Mouse (Mus musculus): Measurements from ENCODE around the gene Gm29609. TPM values are rescaled to one million over a fixed set of nuclear protein-coding genes. Genes with fewer than 3 reads are reported as not detected.

The Gm29609 gene
- 1.1 and 1.8 TPM in 2 replicates for polyA plus RNA-seq (2014; fragmentation: Nextera tagmentation; extraction: Ambion mirVana)

DNA sequence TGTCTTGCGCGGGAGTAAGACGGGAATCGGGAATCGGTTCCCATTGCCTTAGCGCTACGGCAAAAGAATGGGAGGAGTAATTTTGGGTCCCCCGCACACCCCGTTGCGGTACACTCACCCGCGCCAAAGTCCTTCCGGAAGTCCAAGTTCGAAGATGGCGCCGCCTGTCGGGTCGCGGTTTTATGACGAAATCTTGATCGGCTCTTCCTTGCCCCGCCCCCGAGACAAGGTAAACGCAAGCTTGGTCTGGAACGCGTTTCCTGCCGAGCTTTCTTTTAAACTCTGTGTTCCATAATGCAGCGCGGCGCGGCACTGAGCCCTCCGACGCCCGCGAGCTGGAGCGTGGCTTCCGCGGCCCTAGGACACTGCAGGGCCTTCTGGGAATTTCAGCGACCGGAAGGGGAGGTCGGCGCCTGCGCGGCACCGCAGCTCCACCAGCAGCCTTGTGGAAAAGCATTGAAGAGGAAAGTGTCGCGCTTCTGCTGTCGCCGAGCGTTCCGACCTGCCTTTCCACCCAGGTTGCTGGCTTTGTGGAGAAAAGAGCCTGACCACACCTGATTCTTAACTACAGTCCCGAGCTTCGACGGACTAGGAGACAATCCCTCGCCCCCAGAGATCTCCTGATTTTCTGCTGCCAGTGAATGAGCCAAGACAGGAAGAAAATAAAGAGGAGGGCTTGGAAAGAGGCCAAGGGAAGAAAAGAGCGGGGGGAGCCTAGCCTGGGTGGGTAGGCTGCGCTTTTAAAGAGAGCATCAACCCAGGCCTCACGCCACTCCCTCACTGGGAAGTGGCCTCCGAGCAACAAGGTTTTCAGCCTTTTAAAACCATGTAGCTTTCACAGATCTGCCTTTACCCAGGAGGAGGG, at the start of gene Gm29609, which contains the start of gene Gtf3c2:
TSS of gene Gm29609 (minus strand) at position 146 of the 865 bp plus-strand sequence.
TSS of gene Gtf3c2 (minus strand) at position 379 of the 865 bp plus-strand sequence.
- Histone ChIP-seq H3K4me2 (ENCODE audit: low read depth, severe bottlenecking) (peak within 1 kb of the TSS; percentile 69), H3K4me3 (ENCODE audit: low read depth, low read length) (peak within 1 kb of the TSS; percentile 94), H3K36me3 (ENCODE audit: control insufficient read depth, insufficient read depth, low read length) (no peaks in the 10 kb centered on the region), H3K27ac (replicated peaks; ENCODE audit: low read depth, low read length) (peak within 1 kb of the TSS; percentile 96), H3K27me3 (ENCODE audit: control insufficient read depth, insufficient read depth, low read length) (no peaks in the 10 kb centered on the region), H3K9ac (ENCODE audit: low read length) (peak within 1 kb of the TSS; percentile 75), H3K4me1 (ENCODE audit: control insufficient read depth, insufficient read depth, low read length) (no peaks in the 10 kb centered on the region), H3K9me3 (ENCODE audit: control insufficient read depth, low read length) (no peaks in the 10 kb centered on the region)
- ATAC-seq (ENCODE audit: insufficient number of reproducible peaks, low FRiP score, low TSS enrichment, low read depth), result peak; percentile 94
- peak; percentile 95 for DNase-seq (ENCODE audit: low spot score)
- WGBS, result under 1% methylated on average over 59 of the region's 59 CpGs

DNA sequence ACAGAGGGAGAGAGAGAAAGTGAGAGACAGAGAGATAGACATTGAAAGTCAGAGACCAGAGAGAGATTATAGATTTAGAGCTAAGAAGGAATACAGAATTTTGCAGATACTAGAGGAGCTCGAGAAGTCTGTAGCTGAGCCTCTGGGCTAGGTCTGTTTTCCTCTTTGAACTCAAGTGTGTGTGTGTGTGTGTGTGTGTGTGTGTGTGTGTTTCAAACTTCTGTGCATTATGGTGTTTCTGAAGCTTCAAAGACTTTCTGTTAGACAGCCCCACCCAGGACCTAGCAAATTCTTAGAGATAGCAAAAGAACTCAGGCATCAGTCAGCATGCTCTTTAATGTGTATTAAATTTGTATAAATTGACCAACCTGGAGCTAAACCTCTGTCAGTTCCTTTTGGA, 46.9 kb upstream of the Gm29609 start:
- no peak overlapping the region for H3K4me3 ChIP-seq (ENCODE audit: low read depth, low read length)
- 73% methylated on average over 1 of the region's 1 CpGs for WGBS
- H3K27me3 ChIP-seq (ENCODE audit: control insufficient read depth, insufficient read depth, low read length), result no peaks in the 10 kb centered on the region
- no peaks in the 10 kb centered on the region for H3K4me1 ChIP-seq (ENCODE audit: control insufficient read depth, insufficient read depth, low read length)
- H3K4me2 ChIP-seq (ENCODE audit: low read depth, severe bottlenecking), result no peak overlapping the region
- ATAC-seq (ENCODE audit: insufficient number of reproducible peaks, low FRiP score, low TSS enrichment, low read depth) (no peak), DNase-seq (ENCODE audit: low spot score) (no peak)
- no peak overlapping the region for H3K9ac ChIP-seq (ENCODE audit: low read length)
- H3K9me3 ChIP-seq (ENCODE audit: control insufficient read depth, low read length), result no peaks in the 10 kb centered on the region
- no peaks in the 10 kb centered on the region for H3K36me3 ChIP-seq (ENCODE audit: control insufficient read depth, insufficient read depth, low read length)
- no peak overlapping the region for H3K27ac ChIP-seq (replicated peaks; ENCODE audit: low read depth, low read length)

DNA sequence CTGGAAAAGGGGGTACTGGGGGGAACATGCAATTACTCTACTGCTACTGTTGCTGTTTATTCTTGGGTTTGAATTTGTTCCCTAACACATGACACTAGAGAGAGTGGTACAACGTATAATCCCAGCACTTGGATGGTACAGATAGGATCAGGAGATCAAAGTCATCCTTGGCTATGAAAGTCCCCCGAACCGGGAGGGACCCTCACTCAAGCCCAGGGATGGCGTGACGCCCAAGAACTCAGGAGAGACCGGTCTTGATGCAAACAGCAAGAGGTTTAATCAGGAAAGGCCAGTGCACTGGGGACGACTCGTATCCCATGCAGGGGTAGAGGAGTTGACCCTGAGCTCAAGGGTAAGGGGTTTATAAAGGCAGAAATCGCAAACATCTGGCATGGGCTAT, 43.0 kb upstream of the Gm29609 start:
- no peak overlapping the region for H3K9ac ChIP-seq (ENCODE audit: low read length)
- H3K4me2 ChIP-seq (ENCODE audit: low read depth, severe bottlenecking), result no peak overlapping the region
- WGBS, result 90% methylated on average over 9 of the region's 9 CpGs
- H3K4me1 ChIP-seq (ENCODE audit: control insufficient read depth, insufficient read depth, low read length), result 0 out of 2 replicates have a peak, but pooled peaks cover 3% of the 10 kb centered on the region
- ATAC-seq (ENCODE audit: insufficient number of reproducible peaks, low FRiP score, low TSS enrichment, low read depth) (no peak), DNase-seq (ENCODE audit: low spot score) (no peak)
- H3K4me3 ChIP-seq (ENCODE audit: low read depth, low read length), result no peak overlapping the region
- no peaks in the 10 kb centered on the region for H3K27me3 ChIP-seq (ENCODE audit: control insufficient read depth, insufficient read depth, low read length)
- H3K27ac ChIP-seq (replicated peaks; ENCODE audit: low read depth, low read length), result no peak overlapping the region
- no peaks in the 10 kb centered on the region for H3K9me3 ChIP-seq (ENCODE audit: control insufficient read depth, low read length)
- H3K36me3 ChIP-seq (ENCODE audit: control insufficient read depth, insufficient read depth, low read length), result no peaks in the 10 kb centered on the region

DNA sequence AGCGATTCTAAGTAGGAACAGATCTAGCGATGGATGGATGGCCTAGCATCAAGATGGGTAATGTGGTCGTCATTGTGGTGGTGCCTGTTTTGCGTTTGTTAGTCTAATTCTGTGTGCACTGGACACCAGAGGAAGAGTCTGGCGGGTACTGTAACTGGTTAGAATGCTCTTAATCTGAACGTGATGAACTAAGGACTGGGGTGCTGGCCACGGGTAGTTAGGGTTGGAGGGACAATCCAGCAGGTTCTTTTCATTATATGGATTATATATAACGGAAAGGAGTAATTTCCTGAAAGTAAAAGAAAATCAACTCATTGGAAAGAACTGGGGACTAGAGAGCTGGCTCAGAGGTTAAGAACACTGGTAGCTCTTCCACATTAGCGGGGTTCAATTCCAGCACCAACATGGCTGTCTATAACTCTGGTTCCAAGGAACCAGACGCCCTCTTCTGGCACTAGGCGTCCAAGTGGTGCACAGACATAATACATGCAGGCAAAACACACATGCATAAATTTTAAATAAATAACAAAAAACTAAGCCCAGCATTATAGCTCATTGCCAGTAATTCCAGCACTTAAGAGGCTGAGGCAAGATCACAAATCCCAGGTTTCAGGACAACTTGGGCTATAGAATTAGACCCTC, 41.7 kb upstream of the Gm29609 start:
- 0 out of 2 replicates have a peak, but pooled peaks cover 2% of the 10 kb centered on the region for H3K36me3 ChIP-seq (ENCODE audit: control insufficient read depth, insufficient read depth, low read length)
- peak; percentile 66 for DNase-seq (ENCODE audit: low spot score)
- WGBS, result 12% methylated on average over 11 of the region's 11 CpGs
- peak overlapping the region; percentile 93 for H3K9ac ChIP-seq (ENCODE audit: low read length)
- H3K27me3 ChIP-seq (ENCODE audit: control insufficient read depth, insufficient read depth, low read length), result no peaks in the 10 kb centered on the region
- no peaks in the 10 kb centered on the region for H3K9me3 ChIP-seq (ENCODE audit: control insufficient read depth, low read length)
- H3K4me1 ChIP-seq (ENCODE audit: control insufficient read depth, insufficient read depth, low read length), result 0 out of 2 replicates have a peak, but pooled peaks cover 3% of the 10 kb centered on the region
- peak overlapping the region; percentile 85 for H3K27ac ChIP-seq (replicated peaks; ENCODE audit: low read depth, low read length)
- ATAC-seq (ENCODE audit: insufficient number of reproducible peaks, low FRiP score, low TSS enrichment, low read depth), result no peak
- peak overlapping the region; percentile 82 for H3K4me2 ChIP-seq (ENCODE audit: low read depth, severe bottlenecking)
- peak overlapping the region; percentile 98 for H3K4me3 ChIP-seq (ENCODE audit: low read depth, low read length)

DNA sequence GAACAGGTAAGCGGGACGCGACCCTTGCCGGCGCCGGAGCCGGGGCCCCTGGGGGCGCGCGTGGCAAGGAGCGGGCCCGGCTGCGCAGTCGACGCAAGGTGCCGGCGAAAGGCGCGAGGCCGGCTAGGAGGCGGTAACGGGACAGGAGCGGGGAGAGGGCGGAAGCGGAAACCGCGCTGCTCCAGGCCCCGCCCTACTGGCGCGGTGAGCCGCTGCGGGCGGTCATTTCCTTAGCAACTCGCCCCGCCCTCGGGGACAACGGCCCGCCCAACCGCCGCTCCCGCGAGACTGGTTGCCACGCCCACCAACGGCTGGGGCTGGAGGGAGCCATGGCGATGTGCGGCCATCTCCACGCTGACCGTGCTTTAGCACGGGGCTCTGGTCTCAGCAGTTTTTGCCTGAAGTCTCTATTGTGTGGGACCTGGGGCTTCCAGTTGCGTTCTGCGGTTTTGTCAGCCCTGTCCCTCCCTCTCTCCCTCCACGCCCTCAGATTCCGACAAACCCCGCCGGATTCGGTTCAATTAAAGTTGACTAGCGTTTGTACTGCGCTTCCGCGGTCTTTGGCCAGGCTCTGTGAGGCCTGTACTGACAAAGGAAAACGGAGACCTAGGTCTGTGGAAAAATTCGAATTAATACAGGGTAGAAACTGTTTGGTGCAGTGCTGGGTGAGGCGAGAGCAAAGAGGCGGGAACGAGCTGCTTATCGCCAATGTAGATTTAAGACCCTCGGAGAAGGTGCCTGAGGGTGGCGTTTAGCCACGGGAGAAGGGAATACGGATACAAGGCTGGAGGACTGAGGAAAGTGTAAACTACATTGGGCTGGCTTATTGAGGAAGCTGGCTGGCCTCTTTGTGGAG, 41.0 kb upstream of the Gm29609 start, which contains the start of gene Ppm1g:
TSS of gene Ppm1g (minus strand) at position 240 of the 856 bp plus-strand sequence.
- Histone ChIP-seq H3K4me3 (ENCODE audit: low read depth, low read length) (peak within 1 kb of the TSS; percentile 98), H3K27me3 (ENCODE audit: control insufficient read depth, insufficient read depth, low read length) (no peaks in the 10 kb centered on the region), H3K36me3 (ENCODE audit: control insufficient read depth, insufficient read depth, low read length) (0 out of 2 replicates have a peak, but pooled peaks cover 2% of the 10 kb centered on the region), H3K27ac (replicated peaks; ENCODE audit: low read depth, low read length) (peak within 1 kb of the TSS; percentile 85), H3K4me2 (ENCODE audit: low read depth, severe bottlenecking) (peak within 1 kb of the TSS; percentile 82), H3K9me3 (ENCODE audit: control insufficient read depth, low read length) (no peaks in the 10 kb centered on the region), H3K4me1 (ENCODE audit: control insufficient read depth, insufficient read depth, low read length) (0 out of 2 replicates have a peak, but pooled peaks cover 3% of the 10 kb centered on the region), H3K9ac (ENCODE audit: low read length) (peak within 1 kb of the TSS; percentile 93)
- DNase-seq (ENCODE audit: low spot score), result peak; percentile 99
- peak; percentile 95 for ATAC-seq (ENCODE audit: insufficient number of reproducible peaks, low FRiP score, low TSS enrichment, low read depth)
- WGBS, result under 1% methylated on average over 65 of the region's 70 CpGs

DNA sequence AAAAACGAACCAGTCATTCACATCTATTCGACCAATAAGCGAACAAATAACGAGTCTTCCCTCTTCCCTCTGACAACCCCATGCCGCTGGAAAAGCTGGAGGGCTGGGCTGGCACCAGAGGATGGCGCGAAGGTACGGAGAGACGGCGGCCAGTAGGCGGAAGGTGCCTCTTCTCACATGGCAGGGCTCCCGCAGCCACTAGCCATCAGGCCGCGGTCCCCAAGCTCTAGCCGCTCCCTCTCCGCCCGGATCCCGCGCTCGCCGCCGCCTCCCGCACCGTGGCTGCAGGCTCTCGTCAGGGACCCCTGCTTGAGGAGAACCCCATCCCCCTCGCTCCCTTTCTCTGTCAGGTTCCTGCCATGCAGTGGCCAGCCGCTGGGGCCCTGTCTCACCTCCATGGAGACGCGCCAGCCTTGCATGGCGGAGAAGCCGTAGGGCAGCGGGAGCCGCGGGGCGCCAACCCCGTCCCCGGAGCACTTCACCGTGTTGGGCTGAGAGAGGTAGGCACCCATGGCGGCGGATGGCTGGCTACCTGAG, 40.3 kb upstream of the Gm29609 start:
- peak overlapping the region; percentile 85 for H3K27ac ChIP-seq (replicated peaks; ENCODE audit: low read depth, low read length)
- under 1% methylated on average over 40 of the region's 40 CpGs for WGBS
- H3K4me2 ChIP-seq (ENCODE audit: low read depth, severe bottlenecking), result peak overlapping the region; percentile 82
- 0 out of 2 replicates have a peak, but pooled peaks cover 2% of the 10 kb centered on the region for H3K36me3 ChIP-seq (ENCODE audit: control insufficient read depth, insufficient read depth, low read length)
- H3K4me1 ChIP-seq (ENCODE audit: control insufficient read depth, insufficient read depth, low read length), result 0 out of 2 replicates have a peak, but pooled peaks cover 3% of the 10 kb centered on the region
- peak overlapping the region; percentile 93 for H3K9ac ChIP-seq (ENCODE audit: low read length)
- H3K4me3 ChIP-seq (ENCODE audit: low read depth, low read length), result peak overlapping the region; percentile 98
- no peaks in the 10 kb centered on the region for H3K27me3 ChIP-seq (ENCODE audit: control insufficient read depth, insufficient read depth, low read length)
- peak; percentile 78 for ATAC-seq (ENCODE audit: insufficient number of reproducible peaks, low FRiP score, low TSS enrichment, low read depth)
- DNase-seq (ENCODE audit: low spot score), result peak; percentile 72
- no peaks in the 10 kb centered on the region for H3K9me3 ChIP-seq (ENCODE audit: control insufficient read depth, low read length)

DNA sequence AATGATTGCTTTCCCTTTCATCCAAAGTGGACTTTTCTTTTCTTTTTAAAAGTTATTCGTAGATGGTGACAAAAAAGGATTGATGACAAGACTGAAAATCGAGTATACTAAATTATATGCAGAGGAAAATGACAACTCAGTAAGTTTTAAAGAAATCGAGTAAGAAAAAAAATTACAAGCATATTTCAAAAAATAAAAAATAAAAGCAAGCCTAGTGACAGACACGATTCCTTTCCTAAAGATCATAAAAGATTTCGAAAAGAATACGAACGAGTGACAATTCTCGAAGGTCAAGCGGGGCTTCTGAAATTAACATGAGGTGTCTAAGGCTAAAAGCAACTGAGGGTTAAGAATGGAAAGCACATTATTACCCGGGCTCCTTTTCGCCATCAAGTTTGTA, 39.8 kb upstream of the Gm29609 start:
- H3K9me3 ChIP-seq (ENCODE audit: control insufficient read depth, low read length), result no peaks in the 10 kb centered on the region
- H3K4me2 ChIP-seq (ENCODE audit: low read depth, severe bottlenecking), result peak overlapping the region; percentile 82
- H3K4me1 ChIP-seq (ENCODE audit: control insufficient read depth, insufficient read depth, low read length), result 0 out of 2 replicates have a peak, but pooled peaks cover 3% of the 10 kb centered on the region
- 2% methylated on average over 11 of the region's 11 CpGs for WGBS
- no peak overlapping the region; the same call in 1 of the 2 replicates for H3K27ac ChIP-seq (replicated peaks; ENCODE audit: low read depth, low read length)
- peak overlapping the region; percentile 93 for H3K9ac ChIP-seq (ENCODE audit: low read length)
- no peak for DNase-seq (ENCODE audit: low spot score)
- 0 out of 2 replicates have a peak, but pooled peaks cover 2% of the 10 kb centered on the region for H3K36me3 ChIP-seq (ENCODE audit: control insufficient read depth, insufficient read depth, low read length)
- peak overlapping the region; percentile 98 for H3K4me3 ChIP-seq (ENCODE audit: low read depth, low read length)
- ATAC-seq (ENCODE audit: insufficient number of reproducible peaks, low FRiP score, low TSS enrichment, low read depth), result no peak
- H3K27me3 ChIP-seq (ENCODE audit: control insufficient read depth, insufficient read depth, low read length), result no peaks in the 10 kb centered on the region
